Mouse (Mus musculus) megakaryocyte, embryonic 14.5 days (primary cell): ENCODE measurements around the gene Aebp2.

Experiments
- FLI1 ChIP-seq: IDR thresholded peaks from 2 replicates; pipeline ENCODE4 v1.6.1; 2012; ENCODE audit warnings: low read length, inconsistent platforms, mixed read lengths
- GATA1 ChIP-seq: IDR thresholded peaks from 3 replicates; pipeline ENCODE4 v1.6.1; 2012; ENCODE audit warnings: mixed read lengths, low read length, inconsistent platforms, borderline replicate concordance

DNA sequence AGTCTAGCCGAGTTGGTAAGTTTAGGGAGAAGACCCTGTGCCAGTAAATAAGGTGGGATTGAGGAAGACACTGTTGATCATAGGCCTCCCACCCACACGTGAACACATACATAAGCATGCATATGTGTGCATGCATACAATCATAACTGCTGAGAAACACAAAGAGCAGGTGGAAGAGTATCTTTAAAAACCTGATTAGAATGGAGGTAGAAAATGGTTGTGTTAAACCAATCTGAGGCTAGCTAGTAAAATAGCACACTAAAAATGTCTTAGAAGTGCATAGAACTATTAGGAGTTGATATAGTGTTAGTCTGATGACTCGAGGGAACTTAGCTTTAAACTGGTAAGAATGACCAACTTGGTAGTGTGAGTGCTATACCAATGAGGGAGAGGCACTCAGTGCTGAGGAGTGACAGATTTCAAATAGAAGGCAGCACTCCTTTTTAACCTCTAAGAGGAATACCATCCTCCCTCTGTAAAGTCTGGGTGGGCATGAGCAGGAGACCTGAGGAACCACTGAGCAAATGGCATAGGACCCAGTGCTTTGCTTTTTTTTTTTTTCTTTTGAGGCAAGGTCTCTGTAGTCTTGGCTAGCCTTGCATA lies 35.6 kb downstream of the Aebp2 start:
- no peak for TF ChIP-seq GATA1
- no peak for TF ChIP-seq FLI1
